Mouse (Mus musculus) leukemia stem cell, adult 10-12 weeks (primary cell): ENCODE data around the gene Uxt. TPM values are rescaled to one million over a fixed set of nuclear protein-coding genes. Genes with fewer than 3 reads are reported as not detected.

Experiments used
- polyA plus RNA-seq: library from polyadenylated mRNA; stranded (reverse); fragments of >175 nt; gene quantifications from 2 replicates; pipeline ENCODE4 v1.2.3, GENCODE M21; 2012; ENCODE audit warnings: low replicate concordance

Gene Uxt
- 6.5 and 14.1 TPM in 2 replicates for polyA plus RNA-seq

DNA sequence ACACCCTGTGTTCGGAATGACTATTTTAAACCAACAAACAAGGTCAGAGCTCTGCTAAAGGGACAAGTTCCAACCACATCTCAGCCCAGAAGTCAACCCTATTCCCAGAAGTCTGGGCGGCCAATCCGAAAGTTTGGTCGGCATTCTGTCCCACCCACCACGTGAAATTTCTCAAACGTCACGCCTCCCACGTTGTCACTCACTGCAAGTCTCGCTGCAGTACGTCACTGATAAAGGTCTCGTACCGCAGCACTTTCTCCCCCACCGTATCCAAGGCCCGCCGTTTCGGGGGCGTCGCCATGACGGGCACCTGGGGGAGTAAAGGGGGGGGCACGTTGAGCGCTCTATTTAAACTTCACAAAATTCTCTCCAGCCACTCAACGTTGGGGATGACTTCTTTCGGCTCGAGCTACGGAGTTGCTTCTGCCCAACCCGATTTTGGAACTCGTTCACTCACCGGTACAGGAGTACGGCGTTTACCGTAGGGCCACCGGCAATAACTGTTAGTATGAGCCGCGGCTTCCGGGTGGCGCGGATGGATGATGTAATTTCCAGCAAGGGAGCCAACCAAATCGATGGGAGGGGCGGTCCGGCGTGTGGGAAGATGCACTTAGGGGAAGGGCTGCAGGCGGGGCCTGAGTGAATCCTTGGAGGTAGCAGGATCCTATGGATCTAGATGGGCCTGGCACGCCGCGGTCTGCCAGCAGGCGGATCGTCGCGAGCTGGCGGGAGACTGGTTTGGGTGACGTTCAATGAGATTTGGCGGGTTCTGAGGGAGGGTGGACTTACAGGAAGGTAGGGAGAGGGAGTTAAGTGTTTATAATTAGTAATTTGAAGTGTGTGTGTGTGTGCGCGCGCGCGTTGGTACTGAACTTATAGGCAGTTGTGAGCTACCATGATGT lies at the start of gene Uxt:
Gene Uxt, minus strand, starts transcription at position 541 of the 902 bp plus-strand sequence.

DNA sequence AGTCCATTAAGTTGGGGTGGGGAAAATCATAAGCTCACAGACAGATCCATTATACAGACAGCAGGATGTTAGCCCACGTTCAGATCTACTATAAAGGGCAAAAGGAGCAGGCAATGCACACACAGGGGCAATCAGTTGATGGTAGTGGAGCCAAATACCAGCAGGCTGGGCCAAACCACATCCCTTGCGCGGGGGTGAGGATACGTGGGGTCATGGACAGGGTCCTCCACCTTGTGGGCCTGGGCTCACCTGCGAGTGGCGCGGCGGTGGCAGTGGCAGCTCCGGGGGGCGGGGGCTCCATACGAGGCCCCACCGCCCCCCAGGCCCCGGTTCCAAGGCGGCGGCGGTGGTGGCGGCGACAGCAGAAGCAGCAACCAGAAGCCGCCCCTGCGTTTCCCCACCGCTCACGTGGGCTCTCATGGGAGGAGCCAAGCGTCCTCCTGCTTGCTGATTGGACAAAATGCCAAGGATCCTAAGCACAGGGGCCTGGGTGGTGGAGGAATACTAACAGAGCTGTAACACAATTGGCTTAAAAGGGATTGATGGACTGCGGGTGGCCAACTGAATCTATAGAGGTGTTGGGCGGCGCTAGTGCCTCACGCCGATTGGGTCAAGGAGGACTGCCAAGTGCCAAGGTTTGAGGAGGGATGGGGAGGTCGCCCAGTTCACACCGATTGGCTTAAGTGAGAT lies 11.5 kb downstream of the Uxt start, which contains the start of gene Elk1:
Gene Elk1, minus strand, starts transcription at position 418 of the 690 bp plus-strand sequence.

GRCm38 (mm10) chrX:20931364-20931763 lies 30.5 kb downstream of the Uxt start, which contains the start of gene Cfp:
TSS of gene Cfp (minus strand) at chrX:20931555.

DNA sequence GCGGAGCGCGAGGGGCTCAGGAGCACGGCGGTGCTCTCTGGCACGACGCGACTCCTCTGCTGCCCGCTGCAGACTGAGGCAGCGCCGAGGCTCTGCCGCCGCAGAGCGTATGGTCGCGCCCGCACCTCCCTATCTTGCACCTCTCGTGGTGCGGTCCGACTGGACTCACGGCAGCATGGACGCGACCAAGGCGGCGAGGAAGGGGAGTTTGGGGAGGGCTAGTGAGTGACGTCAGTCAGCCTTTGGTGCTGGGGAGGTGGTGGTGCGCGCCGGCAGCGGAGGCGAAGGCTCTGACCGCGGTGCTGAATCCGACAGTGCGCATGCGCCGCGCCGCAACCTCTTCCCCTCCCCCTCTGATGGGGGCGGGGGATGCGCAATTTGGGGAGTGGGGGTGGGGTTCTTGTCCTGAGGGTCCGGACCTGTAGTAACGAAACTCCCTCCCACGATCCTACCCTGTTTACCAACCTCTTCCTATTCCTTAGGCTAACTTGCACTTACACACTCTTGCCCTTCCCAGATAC lies 40.9 kb downstream of the Uxt start, which contains the start of gene Syn1:
Gene Syn1, minus strand, starts transcription at position 161 of the 521 bp plus-strand sequence.

Other genes with a start within 250 kb of the Uxt start
- gene Araf, start 164.2 kb downstream of the Uxt start, polyA plus RNA-seq: 6.5 and 63.2 TPM in 2 replicates
- 4.3 TPM in 1 of 2 replicates, not detected in the other for gene Timp1, start 91.9 kb downstream of the Uxt start, polyA plus RNA-seq
- 1.5 and 3.4 TPM in 2 replicates for gene Syn1, start 41.0 kb downstream of the Uxt start, polyA plus RNA-seq
- 134 and 165 TPM in 2 replicates for gene Cfp, start 30.5 kb downstream of the Uxt start, polyA plus RNA-seq
- gene Elk1, start 11.4 kb downstream of the Uxt start, polyA plus RNA-seq: 8.6 and 17.5 TPM in 2 replicates
- 0.18 TPM in 1 of 2 replicates, not detected in the other for gene Zfp182, start 100.3 kb upstream of the Uxt start, polyA plus RNA-seq
- not detected in 2 replicates for gene Spaca5, start 106.4 kb upstream of the Uxt start, polyA plus RNA-seq
- gene Zfp300, start 127.5 kb upstream of the Uxt start, polyA plus RNA-seq: not detected in 2 replicates
- not detected in 2 replicates for gene Ssxa1, start 153.8 kb upstream of the Uxt start, polyA plus RNA-seq
- gene Gm21876, start 213.6 kb upstream of the Uxt start, polyA plus RNA-seq: not detected in 2 replicates